Mouse (Mus musculus): ENCODE data around the gene Dennd1c.

Gene Dennd1c

DNA sequence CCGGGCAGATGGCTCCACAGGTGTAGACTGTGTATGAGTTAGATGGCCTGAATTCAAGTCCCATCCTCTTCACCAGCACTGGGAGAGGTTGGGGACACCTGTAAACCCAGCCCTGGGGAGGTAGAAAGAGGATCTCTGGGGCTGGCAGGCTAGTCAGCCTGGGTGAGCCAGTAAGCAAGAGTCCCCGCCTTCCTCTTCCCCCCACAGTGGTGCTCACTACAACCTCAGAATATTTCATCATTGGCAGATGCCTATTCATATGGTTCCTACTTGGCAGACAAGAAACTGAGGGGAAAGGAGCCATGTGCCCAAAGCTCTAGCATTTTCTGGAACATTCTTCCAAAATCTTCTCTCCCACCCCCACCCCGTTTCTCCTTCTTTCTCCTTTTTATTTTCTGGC is 29.5 kb downstream of the Dennd1c start:
- no peak for DNase-seq (ENCODE audit: low spot score in 2 of 2)

DNA sequence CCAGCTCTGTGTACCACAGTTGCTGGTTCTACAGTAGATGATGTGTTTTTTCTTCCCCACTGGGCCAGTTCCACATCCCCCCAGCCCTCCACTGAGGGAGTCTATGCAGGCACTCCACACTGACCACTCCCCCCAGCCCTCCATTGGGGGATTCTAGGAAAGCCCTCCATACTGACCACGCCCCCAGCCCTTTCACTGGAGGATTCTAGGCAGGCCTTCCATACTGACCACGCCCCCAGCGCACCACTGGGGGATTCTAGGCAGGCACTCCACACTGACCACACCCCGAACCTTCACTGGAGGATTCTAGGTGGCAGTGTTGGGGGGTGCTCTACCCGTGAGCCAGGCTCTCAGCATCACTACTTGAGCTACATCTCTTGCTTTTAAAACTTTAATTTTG is 30.9 kb downstream of the Dennd1c start:
- DNase-seq (ENCODE audit: low spot score in 2 of 2) = no peak

DNA sequence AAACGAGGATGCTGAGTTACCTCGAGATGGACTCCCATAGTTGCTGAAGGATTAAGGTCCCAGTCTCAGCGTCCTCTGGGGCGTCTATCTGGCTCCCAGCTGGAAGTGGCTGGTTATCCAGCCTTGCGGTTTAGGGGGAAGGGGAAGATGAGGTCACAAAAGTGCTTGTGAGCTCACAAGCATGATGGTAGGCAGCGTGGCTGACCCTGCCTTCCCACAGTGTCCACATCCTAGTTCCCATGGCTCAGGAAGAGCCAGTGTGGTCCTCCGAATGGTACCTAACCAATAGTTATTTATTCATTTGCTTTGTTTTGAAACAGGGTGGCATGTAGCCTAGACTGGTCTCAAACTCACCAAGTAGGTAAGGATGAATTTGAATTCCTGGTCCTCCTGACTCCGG is 36.8 kb downstream of the Dennd1c start, which contains the start of gene Slc25a41:
Gene Slc25a41 (minus strand): TSS at position 101 of the 400 bp plus-strand sequence.
- DNase-seq (ENCODE audit: low spot score in 2 of 2) = no peak

DNA sequence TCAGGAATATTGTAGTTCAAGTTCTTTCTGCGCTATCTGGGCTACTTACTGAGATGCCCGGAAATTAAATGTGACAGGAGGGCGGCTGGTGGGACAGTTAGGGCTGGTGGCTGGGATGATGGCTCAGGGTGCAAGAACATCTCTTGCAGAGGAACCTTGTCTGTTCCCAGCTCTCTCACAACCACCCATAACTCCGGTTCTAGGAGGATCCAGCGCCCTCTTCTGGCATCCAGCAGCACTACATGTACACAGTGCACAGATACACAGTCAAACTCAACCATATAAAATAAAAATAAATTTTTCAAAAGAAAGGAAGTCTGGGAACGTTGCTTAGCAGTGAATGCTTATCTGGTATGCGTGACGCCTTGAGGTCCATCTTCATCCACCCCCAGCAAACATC is 39.3 kb downstream of the Dennd1c start:
- DNase-seq (ENCODE audit: low spot score in 2 of 2) = no peak

DNA sequence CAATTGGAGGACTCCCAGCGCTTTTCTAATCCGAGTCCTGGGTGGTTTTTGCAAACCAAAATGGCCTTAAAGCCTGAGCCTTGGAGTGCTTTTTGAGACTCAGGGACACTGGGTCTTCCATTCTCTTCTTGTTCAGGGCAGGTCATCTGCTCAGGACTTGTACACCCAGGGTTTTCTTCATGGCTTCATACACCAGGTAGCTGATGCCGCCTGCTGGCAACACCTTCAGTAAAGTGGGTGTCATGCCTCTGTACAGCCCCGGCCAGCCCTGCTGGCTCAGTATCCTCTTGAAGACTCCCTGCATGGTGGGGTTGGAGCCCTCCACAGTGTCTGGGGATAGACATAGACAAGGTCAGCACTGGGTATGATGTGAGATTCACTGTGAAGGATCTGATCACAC is 45.5 kb downstream of the Dennd1c start:
- DNase-seq (ENCODE audit: low spot score in 2 of 2) = no peak

DNA sequence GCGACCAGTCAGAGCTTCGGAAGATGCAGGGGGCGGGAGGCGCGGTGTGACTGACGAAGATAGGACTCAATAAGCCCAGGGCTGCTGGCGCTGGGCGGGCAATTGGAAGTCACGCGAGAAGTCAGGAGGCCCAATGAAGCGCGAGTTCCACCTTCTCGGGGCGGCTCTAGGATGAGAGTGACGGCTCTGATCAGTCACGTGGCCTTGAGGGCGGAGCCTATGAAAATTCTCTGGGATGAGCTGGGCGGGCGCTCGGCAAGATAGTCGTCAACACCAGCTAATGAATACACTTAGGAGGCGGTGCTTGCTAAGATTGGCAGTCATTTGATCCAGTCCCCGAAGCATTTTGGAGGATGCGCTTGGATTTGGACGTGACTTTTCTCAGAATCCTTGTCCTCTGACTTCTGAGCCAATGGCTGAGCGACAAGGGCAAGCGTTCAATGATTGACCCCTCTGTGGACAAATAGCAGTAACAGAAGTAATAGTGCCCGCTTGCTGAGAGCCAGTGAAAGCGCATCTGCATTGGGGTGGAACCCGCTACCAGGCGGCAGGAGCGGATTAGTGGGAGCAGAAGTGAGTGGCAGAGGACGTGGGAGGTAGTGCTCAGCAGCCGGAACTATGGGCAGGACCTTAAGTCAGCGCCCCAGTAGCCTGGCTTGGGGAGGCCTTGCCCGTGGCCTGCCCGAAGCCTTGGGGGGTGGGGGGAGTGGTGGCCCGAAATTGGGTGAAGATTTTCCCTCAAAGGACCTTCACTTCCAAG is 46.5 kb downstream of the Dennd1c start:
- peak; percentile 99 to 100 for DNase-seq (ENCODE audit: low spot score in 2 of 2)

DNA sequence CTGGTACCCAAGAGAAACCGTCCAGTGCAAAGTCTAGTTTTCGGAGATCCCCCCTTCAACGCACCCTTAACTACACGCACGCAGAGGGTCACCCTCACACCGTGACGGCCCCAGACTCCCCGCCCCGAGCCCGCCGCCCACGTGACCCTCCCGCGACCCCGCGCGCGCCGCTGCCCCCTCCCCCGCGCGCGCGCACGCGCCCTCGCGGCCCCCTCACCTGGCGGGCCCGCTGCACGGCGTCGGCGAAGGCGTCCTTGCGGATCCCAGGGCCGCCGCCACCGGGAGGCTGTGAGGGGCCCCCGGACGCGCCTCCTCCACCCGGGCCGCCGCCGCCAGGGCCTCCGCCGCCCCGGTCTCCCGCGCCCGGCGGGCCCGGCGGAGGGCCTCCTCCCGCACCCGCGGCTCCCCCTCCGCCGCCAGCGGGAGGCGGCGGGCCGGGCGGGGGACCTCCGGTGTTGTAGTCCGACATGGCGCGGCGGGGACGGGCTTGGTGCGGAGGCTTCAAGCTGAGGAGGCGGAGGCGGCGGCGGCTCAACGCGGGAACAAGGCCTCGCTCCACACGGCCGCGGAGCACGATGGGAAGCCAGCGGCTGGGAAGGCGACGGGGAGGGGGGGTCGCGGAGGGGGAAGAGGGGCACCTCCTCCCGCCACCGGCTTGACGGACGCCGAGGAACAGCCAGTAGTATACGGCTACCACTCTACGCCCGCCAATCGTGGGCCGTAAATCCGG is 47.2 kb downstream of the Dennd1c start, which contains the start of gene Khsrp:
Gene Khsrp (minus strand): TSS at position 592 of the 730 bp plus-strand sequence.
- peak in 1 of 2 experiments; percentile 28 for DNase-seq (ENCODE audit: low spot score in 2 of 2)

DNA sequence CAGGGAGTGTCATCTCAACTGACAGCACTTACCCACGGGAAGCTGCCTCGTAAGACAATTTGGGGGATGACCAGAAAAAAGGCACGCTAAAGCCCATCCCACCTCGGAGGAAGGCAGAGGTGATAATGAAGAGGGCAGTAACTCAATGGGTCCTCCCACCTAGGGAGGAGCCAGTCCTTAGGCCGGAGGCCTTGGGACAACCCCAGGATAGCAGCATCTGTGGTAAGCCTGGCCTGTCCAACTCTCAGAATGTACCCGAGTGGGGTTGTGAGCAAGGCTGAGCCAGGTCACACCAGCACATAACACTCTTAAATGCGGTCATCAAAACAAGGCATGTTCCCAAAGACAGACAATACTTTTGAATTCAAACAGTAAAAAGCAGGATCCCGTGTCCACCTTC is 48.6 kb downstream of the Dennd1c start:
- DNase-seq (ENCODE audit: low spot score in 2 of 2) = no peak

DNA sequence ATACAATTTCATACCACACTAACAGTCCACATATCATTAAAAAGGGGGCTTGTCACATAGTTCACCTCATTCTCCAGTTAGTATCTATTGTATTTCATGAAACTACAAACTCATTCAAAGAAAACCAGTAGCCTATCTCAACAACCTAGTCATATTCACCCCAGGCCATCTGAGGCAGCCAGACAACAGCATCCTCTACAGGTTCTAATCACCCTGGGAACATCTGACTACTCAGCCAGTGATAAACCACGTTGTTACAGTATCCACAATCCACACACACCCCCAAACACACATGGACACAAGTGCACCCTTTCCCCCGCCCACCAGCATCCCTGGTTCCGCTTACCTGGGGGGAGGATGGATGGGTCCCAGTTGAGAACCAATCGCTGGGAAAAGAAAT is 50.8 kb downstream of the Dennd1c start:
- DNase-seq (ENCODE audit: low spot score in 2 of 2) = no peak

DNA sequence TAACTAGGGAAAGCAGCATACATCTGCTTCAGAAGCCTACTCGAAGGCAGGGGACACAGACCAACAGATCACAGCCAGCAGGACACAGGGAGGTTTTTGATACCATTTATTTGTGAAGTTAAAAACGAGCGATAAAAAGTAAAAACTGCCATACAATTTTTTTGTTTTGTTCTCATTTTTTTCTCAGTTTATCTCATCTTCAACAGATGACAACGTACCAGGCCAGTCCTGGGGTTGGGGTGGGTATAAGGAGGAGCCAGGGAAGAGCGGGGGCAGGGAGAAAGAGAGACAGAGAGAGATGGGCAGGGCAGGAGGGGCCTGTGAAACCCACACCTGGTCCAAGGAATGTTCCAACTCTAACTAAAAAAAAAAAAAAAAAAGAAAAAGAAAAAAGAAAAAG is 57.4 kb downstream of the Dennd1c start:
- no peak for DNase-seq (ENCODE audit: low spot score in 2 of 2)

DNA sequence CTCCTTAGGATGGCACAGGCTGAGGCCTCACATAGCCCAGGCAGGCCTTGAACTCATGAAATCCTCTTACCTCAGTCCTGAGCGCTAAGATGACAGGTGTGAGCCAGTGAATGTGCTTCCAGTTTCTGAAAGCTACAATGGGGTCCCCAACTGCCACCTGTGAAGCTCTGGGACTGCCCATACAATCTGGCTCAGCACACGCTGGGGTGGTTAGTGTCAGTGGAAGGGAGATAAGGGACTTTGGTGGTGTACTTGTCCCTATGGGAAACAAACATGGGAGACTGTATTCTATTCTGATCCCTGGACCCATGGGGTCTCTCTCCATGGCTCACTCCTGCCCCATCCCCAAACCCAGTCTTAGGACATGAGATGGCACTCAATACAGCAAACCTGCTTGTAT is 58.6 kb downstream of the Dennd1c start:
- no peak for DNase-seq (ENCODE audit: low spot score in 2 of 2)

All from frontal cortex, postnatal 36 days (tissue).